Mouse (Mus musculus): ENCODE measurements around the gene Dlgap4. TPM values are rescaled to one million over a fixed set of nuclear protein-coding genes. Genes with fewer than 3 reads are reported as not detected.

Dlgap4 gene
- polyA plus RNA-seq (2015; fragmentation: Nextera tagmentation; extraction: Ambion mirVana) = 201 and 222 TPM in 2 replicates

DNA sequence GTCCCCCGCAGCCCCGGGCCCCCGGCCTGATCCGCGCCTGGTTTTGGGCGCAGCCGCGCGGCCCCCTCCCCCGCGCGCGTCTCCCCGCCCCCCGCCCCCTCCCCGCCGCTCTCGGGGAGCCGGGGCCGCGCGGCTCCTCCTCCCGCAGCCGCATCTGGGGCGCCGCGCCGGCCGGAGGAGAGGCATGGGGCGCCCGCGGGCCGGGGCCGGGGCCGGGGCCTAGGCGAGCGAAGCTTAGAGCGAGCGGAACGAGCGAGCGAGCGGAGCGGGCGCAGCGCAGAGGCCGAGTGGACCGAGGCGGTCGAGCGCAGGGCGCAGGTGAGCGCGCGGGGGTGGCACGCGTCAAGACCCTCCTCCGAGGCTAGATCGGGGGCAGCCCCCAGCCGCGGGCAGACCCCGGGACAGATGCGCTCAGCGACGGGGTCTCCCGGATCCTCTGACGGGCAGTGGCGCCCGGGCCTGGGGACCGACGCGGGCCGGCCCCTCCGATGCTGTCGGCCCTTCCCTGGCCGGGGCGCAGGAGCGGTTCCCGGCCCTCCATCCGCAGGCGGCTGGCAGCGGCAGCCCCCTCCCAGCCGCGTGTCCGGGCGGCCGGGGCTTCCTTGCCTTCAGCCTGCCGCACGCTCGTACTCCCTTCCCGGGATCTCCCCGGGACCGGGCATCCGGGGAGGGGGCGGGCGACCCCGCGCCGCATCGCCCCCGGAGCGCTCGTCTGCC lies at the start of gene Dlgap4:
Gene Dlgap4, plus strand, starts transcription at position 165 of the 717 bp plus-strand sequence.
- peak within 1 kb of the TSS; percentile 82 for H3K4me2 ChIP-seq (ENCODE audit: low read length)
- no peaks in the 10 kb centered on the region for H3K36me3 ChIP-seq (ENCODE audit: control insufficient read depth, insufficient read depth, low read length)
- ATAC-seq = peak; percentile 83
- H3K27ac ChIP-seq (ENCODE audit: low read depth, low read length) = peak within 1 kb of the TSS; percentile 70
- peak within 1 kb of the TSS; percentile 86 for H3K9ac ChIP-seq (ENCODE audit: low read depth, low read length)
- peaks cover 6% of the 10 kb centered on the region for H3K4me1 ChIP-seq (ENCODE audit: control insufficient read depth, insufficient read depth, low read depth, low read length)
- 1% methylated on average over 60 of the region's 103 CpGs for WGBS
- no peaks in the 10 kb centered on the region for H3K9me3 ChIP-seq (ENCODE audit: control insufficient read depth, low read length)
- no peaks in the 10 kb centered on the region for H3K27me3 ChIP-seq (replicated peaks; ENCODE audit: control insufficient read depth, insufficient read depth, low read length)
- H3K4me3 ChIP-seq (ENCODE audit: low read length) = peak within 1 kb of the TSS; percentile 78

DNA sequence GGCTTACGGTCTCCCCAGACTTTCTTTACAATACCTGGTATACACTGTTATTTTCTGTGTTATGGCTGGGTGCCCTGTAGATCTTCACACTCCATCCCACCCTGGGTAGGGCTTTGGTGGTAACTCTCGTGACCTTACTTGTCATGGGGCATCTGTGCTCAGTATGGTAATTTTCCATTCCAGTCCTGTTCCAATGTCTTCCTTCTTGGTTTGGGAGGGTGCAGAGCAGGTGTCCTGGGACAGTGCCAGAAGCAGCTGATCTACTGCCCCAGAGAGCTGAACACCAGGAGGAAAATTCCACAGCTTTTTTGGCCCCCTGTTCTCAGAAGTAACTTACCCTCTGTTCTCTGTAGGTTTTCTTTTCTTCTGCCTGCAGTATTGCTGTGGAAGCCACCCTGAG lies 47.0 kb upstream of the Dlgap4 start:
- 71% methylated on average over 2 of the region's 2 CpGs for WGBS
- ATAC-seq = no peak
- Histone ChIP-seq H3K4me2 (ENCODE audit: low read length) (no peak overlapping the region), H3K4me3 (ENCODE audit: low read length) (no peak overlapping the region), H3K27me3 (replicated peaks; ENCODE audit: control insufficient read depth, insufficient read depth, low read length) (no peaks in the 10 kb centered on the region), H3K4me1 (ENCODE audit: control insufficient read depth, insufficient read depth, low read depth, low read length) (no peaks in the 10 kb centered on the region), H3K9me3 (ENCODE audit: control insufficient read depth, low read length) (no peaks in the 10 kb centered on the region), H3K36me3 (ENCODE audit: control insufficient read depth, insufficient read depth, low read length) (peaks cover 19% of the 10 kb centered on the region), H3K27ac (ENCODE audit: low read depth, low read length) (no peak overlapping the region), H3K9ac (ENCODE audit: low read depth, low read length) (no peak overlapping the region)

DNA sequence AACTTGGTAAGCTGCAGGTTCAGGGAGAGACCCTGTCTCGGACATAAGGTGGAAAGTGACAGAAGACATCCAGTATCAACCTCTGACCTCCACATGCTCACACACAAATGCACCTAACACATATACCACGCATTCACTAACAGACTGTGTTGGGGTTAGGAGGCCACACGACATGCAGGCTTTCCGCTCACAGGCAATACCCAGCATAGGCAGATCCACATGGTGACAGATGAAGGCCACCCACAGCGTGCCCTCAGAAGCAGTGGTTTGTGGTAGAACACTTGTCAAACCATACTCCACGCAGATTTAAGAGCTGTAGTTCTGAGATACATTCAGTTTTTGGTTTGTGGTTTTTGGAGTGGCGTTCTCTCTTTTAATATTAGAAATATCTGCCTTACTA lies 44.9 kb upstream of the Dlgap4 start:
- no peak overlapping the region for H3K4me3 ChIP-seq (ENCODE audit: low read length)
- H3K27ac ChIP-seq (ENCODE audit: low read depth, low read length) = no peak overlapping the region
- H3K4me1 ChIP-seq (ENCODE audit: control insufficient read depth, insufficient read depth, low read depth, low read length) = no peaks in the 10 kb centered on the region
- no peak overlapping the region for H3K4me2 ChIP-seq (ENCODE audit: low read length)
- no peak overlapping the region for H3K9ac ChIP-seq (ENCODE audit: low read depth, low read length)
- 91% methylated on average over 7 of the region's 7 CpGs for WGBS
- no peaks in the 10 kb centered on the region for H3K9me3 ChIP-seq (ENCODE audit: control insufficient read depth, low read length)
- H3K27me3 ChIP-seq (replicated peaks; ENCODE audit: control insufficient read depth, insufficient read depth, low read length) = no peaks in the 10 kb centered on the region
- peaks cover 19% of the 10 kb centered on the region for H3K36me3 ChIP-seq (ENCODE audit: control insufficient read depth, insufficient read depth, low read length)
- ATAC-seq = no peak

DNA sequence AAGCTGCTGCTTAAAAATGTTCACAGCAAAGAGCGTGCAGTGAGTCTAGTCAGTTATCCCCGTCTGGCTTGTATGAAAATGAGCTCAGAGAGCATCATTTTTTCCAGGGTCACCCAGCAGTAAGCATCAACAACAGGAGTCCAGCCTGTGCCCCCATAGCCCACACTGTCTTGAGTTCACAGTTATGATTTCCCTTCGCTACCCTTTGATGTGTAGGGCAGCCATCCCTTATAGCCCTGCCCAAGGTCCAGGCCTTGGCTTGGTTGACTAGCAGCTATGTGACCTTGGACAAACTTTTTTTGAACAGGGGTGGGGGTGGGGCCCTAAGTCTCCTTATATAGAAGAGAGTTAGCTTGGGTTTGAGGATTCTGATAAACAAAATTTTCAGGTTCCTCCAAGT lies 44.2 kb upstream of the Dlgap4 start:
- no peak for ATAC-seq
- no peak overlapping the region for H3K9ac ChIP-seq (ENCODE audit: low read depth, low read length)
- 81% methylated on average over 3 of the region's 3 CpGs for WGBS

DNA sequence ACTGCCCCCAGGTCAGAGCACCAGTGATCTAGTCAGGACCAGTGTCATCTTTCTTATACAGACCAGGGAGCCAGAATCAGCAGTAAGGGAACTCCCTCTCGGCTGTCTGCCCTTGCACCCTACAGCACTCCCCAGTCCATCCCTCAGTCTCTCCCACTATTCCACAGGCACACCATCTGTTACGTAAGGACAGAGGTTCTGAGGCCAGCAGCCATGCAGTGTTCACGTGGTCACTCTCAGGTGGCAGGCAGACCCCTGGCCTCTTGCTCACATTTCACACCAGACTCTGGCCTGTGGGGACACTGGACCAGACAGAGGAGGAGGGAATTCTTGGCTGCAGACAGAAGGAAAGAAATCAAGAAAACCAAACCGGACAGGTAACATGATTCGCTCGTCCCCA lies 42.0 kb upstream of the Dlgap4 start:
- no peak for ATAC-seq
- Histone ChIP-seq H3K27ac (ENCODE audit: low read depth, low read length) (no peak overlapping the region), H3K4me2 (ENCODE audit: low read length) (no peak overlapping the region), H3K27me3 (replicated peaks; ENCODE audit: control insufficient read depth, insufficient read depth, low read length) (no peaks in the 10 kb centered on the region), H3K9me3 (ENCODE audit: control insufficient read depth, low read length) (no peaks in the 10 kb centered on the region), H3K4me1 (ENCODE audit: control insufficient read depth, insufficient read depth, low read depth, low read length) (no peaks in the 10 kb centered on the region), H3K36me3 (ENCODE audit: control insufficient read depth, insufficient read depth, low read length) (peaks cover 19% of the 10 kb centered on the region), H3K4me3 (ENCODE audit: low read length) (no peak overlapping the region), H3K9ac (ENCODE audit: low read depth, low read length) (no peak overlapping the region)
- WGBS = 83% methylated on average over 6 of the region's 6 CpGs

More for the DNA sequence above, 44.2 kb upstream of the Dlgap4 start:
- Histone ChIP-seq H3K4me2 (ENCODE audit: low read length) (no peak overlapping the region), H3K27me3 (replicated peaks; ENCODE audit: control insufficient read depth, insufficient read depth, low read length) (no peaks in the 10 kb centered on the region), H3K9me3 (ENCODE audit: control insufficient read depth, low read length) (no peaks in the 10 kb centered on the region), H3K36me3 (ENCODE audit: control insufficient read depth, insufficient read depth, low read length) (peaks cover 19% of the 10 kb centered on the region), H3K27ac (ENCODE audit: low read depth, low read length) (no peak overlapping the region), H3K4me3 (ENCODE audit: low read length) (no peak overlapping the region), H3K4me1 (ENCODE audit: control insufficient read depth, insufficient read depth, low read depth, low read length) (no peaks in the 10 kb centered on the region)

DNA sequence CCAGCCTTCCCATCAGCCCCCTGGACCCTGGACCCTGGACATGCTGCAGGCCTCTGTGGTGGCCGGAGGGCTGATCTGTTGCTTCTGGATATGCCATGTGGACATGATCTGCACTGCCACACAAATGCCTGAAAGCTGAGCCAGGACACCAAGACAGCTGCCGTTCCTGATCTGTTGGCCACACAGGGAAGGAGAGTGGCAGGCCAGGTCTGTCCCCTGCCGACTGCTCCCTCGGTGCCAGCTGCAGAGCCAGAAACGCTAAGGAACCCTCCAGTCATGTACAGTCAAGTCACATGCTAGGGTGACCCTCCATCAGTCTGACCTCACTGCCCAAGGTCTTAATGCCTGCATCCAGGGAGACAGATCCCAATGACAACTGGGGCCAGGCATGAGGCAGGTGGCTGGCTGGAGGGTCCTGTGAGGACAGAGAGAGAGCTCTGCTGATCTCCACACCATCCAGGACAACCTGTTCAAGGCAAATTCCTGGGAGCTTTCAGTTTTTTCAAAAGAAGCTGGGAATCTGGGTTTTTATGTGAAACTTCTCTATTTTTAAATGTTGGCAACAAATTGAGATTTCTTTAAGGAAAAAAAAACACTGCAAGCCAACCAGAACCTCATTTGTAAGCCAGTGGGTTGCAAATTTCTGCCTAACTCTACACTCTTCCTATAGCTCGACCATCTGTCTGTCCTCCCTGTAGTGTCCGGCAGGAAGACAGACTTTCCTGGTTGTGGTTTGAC lies 36.5 kb upstream of the Dlgap4 start:
- H3K27me3 ChIP-seq (replicated peaks; ENCODE audit: control insufficient read depth, insufficient read depth, low read length) = no peaks in the 10 kb centered on the region
- no peaks in the 10 kb centered on the region for H3K9me3 ChIP-seq (ENCODE audit: control insufficient read depth, low read length)
- no peak overlapping the region for H3K9ac ChIP-seq (ENCODE audit: low read depth, low read length)
- no peak overlapping the region for H3K4me2 ChIP-seq (ENCODE audit: low read length)
- no peaks in the 10 kb centered on the region; the same call in 1 of the 2 replicates for H3K4me1 ChIP-seq (ENCODE audit: control insufficient read depth, insufficient read depth, low read depth, low read length)
- no peak for ATAC-seq
- H3K27ac ChIP-seq (ENCODE audit: low read depth, low read length) = no peak overlapping the region
- 75% methylated on average over 7 of the region's 7 CpGs for WGBS
- H3K4me3 ChIP-seq (ENCODE audit: low read length) = no peak overlapping the region
- H3K36me3 ChIP-seq (ENCODE audit: control insufficient read depth, insufficient read depth, low read length) = no peaks in the 10 kb centered on the region

DNA sequence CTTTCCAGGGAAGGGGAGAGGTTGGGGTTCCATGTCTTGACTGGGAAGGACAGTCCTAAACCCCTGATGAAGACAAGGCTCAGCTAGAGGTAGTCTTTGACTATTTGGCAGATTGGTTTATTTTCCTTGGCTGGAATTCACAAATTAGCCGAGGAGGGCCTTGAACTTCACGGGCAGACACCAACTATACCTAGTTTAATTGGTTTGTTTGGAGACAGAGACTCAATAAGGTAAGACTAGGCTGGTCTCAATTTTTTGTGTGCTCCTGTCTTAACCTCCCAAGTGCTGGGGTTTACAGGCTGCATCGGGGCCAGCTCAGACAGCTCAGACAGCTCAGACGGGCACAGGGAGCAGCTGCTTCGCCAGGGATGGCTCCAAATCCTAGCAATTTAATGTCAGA lies 33.0 kb upstream of the Dlgap4 start:
- Histone ChIP-seq H3K4me3 (ENCODE audit: low read length) (no peak overlapping the region), H3K9me3 (ENCODE audit: control insufficient read depth, low read length) (no peaks in the 10 kb centered on the region), H3K27ac (ENCODE audit: low read depth, low read length) (no peak overlapping the region), H3K4me2 (ENCODE audit: low read length) (no peak overlapping the region), H3K4me1 (ENCODE audit: control insufficient read depth, insufficient read depth, low read depth, low read length) (peaks cover 9% of the 10 kb centered on the region), H3K27me3 (replicated peaks; ENCODE audit: control insufficient read depth, insufficient read depth, low read length) (no peaks in the 10 kb centered on the region), H3K36me3 (ENCODE audit: control insufficient read depth, insufficient read depth, low read length) (no peaks in the 10 kb centered on the region), H3K9ac (ENCODE audit: low read depth, low read length) (no peak overlapping the region)
- ATAC-seq = no peak
- 67% methylated on average over 5 of the region's 5 CpGs for WGBS

DNA sequence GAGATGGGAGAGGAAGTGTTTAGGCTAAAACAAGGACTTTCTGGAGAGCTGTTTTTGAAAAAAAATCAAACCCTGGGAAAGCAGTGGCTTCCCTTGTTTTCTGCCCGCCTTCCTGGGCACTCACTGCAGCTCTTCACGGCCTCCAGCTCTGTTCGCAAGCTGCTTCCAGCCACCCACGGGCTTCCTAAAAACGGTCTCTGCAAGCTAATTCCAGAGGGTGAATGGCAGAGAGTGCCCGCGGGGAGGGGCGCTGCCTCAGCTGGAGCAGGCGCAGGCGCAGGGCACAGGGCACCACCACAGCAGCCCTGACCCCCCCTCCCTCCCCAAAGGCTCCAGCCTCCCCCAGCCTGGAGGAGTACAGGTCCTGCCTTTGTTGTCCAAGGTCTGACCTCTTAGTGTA lies 32.3 kb upstream of the Dlgap4 start:
- peak; percentile 45; the same call in 1 of the 2 replicates for ATAC-seq
- Histone ChIP-seq H3K4me1 (ENCODE audit: control insufficient read depth, insufficient read depth, low read depth, low read length) (peaks cover 12% of the 10 kb centered on the region), H3K4me3 (ENCODE audit: low read length) (no peak overlapping the region), H3K27me3 (replicated peaks; ENCODE audit: control insufficient read depth, insufficient read depth, low read length) (no peaks in the 10 kb centered on the region), H3K27ac (ENCODE audit: low read depth, low read length) (no peak overlapping the region; the same call in 1 of the 2 replicates), H3K36me3 (ENCODE audit: control insufficient read depth, insufficient read depth, low read length) (no peaks in the 10 kb centered on the region), H3K9me3 (ENCODE audit: control insufficient read depth, low read length) (no peaks in the 10 kb centered on the region), H3K4me2 (ENCODE audit: low read length) (no peak overlapping the region), H3K9ac (ENCODE audit: low read depth, low read length) (no peak overlapping the region)
- 47% methylated on average over 10 of the region's 10 CpGs for WGBS

DNA sequence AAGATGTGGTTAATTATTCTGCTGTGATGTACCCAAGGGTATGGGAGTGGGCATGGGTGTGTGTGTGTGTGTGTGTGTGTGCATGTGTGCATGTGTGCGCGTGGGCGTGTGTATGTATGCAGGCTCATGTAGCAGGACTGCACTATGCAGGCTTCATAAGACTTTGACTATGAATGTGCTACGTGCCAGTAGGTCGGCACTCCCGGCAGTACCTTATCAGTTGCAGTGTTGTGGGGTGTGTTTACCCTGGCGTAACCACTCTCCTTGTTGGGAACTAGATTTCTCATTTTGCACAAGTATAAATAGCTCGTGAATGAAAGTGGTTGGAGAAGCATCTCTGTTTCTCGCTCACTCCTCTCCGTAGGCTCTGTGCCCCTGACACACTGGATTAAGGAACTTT lies 30.6 kb upstream of the Dlgap4 start:
- no peaks in the 10 kb centered on the region for H3K27me3 ChIP-seq (replicated peaks; ENCODE audit: control insufficient read depth, insufficient read depth, low read length)
- H3K9ac ChIP-seq (ENCODE audit: low read depth, low read length) = no peak overlapping the region; the same call in 1 of the 2 replicates
- no peak overlapping the region for H3K27ac ChIP-seq (ENCODE audit: low read depth, low read length)
- no peak overlapping the region for H3K4me2 ChIP-seq (ENCODE audit: low read length)
- no peaks in the 10 kb centered on the region for H3K36me3 ChIP-seq (ENCODE audit: control insufficient read depth, insufficient read depth, low read length)
- peaks cover 12% of the 10 kb centered on the region for H3K4me1 ChIP-seq (ENCODE audit: control insufficient read depth, insufficient read depth, low read depth, low read length)
- WGBS = 88% methylated on average over 10 of the region's 10 CpGs
- no peaks in the 10 kb centered on the region for H3K9me3 ChIP-seq (ENCODE audit: control insufficient read depth, low read length)
- no peak overlapping the region for H3K4me3 ChIP-seq (ENCODE audit: low read length)
- ATAC-seq = no peak

Measured in hindbrain, embryonic 16.5 days (tissue).